Mouse (Mus musculus) spleen, adult 2 months (tissue): ENCODE results near the gene Slmap.

Experiments
- CTCF ChIP-seq: fragments of 200-500 bp; IDR thresholded peaks from 2 replicates; pipeline ENCODE4 v1.5.1; 2011; ENCODE audit warnings: mild to moderate bottlenecking, inconsistent platforms; ENCODE audit not compliant: insufficient read depth, insufficient read length, insufficient replicate concordance; ENCODE audit errors: extremely low read depth
- POLR2A ChIP-seq: fragments of 200-500 bp; IDR thresholded peaks from 2 replicates; pipeline ENCODE4 v1.6.1; 2011; ENCODE audit warnings: low read depth, low read length, inconsistent platforms

GRCm38 (mm10) chr14:26533267-26533666 lies 1.5 kb downstream of the Slmap start:
- no peak for TF ChIP-seq CTCF
- no peak for TF ChIP-seq POLR2A
